Mouse (Mus musculus): ENCODE results near the gene Stat2.

GRCm38 (mm10) chr10:128237807-128238480 lies 32.4 kb upstream of the Stat2 start:
- TF ChIP-seq GATA1 (IDR thresholded peaks at IDR 0.05; ENCODE audit: borderline replicate concordance, low read length) (no peak), FLI1 (IDR thresholded peaks at IDR 0.05; ENCODE audit: low read length) (no peak)

Data from megakaryocyte, embryonic 14.5 days (primary cell).